Mouse (Mus musculus): ENCODE results near the gene Gm21663. TPM values are rescaled to one million over a fixed set of nuclear protein-coding genes. Genes with fewer than 3 reads are reported as not detected.
"Not testable (repeated sequence)": the region's sequence is repeated elsewhere in the genome, so short reads cannot be mapped to it uniquely, and the experiment has no call there.

Gm21663 gene
- not detected in 2 replicates for total RNA-seq (2014; fragmentation: Nextera tagmentation)
- total RNA-seq (2017), result not detected in 2 replicates
- polyA plus RNA-seq (2012), result not detected in 2 replicates

GRCm38 (mm10) chr5:25942281-25942680 lies at the start of gene Gm21663:
TSS of gene Gm21663 (minus strand) at chr5:25942381.
- not testable (repeated sequence) for H3K36me3 ChIP-seq (replicated peaks); H3K4me1 ChIP-seq (ENCODE audit: insufficient read depth, low read depth, low read length); ATAC-seq (ENCODE audit: extremely low read depth, insufficient number of reproducible peaks, low FRiP score, poor library complexity, severe bottlenecking); H3K4me3 ChIP-seq (ENCODE audit: low read depth, low read length); H3K9me3 ChIP-seq (replicated peaks); H3K27me3 ChIP-seq (ENCODE audit: insufficient read depth, low read length); DNase-seq (ENCODE audit: low spot score)

DNA sequence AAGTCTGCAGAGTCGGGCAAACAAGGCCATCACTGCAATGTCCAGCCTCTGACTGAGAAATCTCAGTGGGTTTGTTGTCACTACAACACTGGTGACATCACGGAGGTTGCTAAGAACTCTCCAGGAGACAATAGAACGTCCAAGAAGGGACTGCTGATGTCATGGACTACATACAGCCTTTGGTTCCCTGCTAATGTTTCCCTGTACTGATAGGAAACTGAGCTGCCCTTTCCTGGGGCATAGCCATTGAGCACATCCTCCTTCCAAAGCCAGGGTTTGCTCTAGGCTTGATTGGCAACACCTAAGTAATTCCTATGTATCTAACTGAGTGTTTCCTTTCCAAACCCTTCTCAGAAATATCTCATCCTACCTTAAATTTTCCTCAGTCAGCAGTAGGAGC lies 46.4 kb upstream of the Gm21663 start, which contains the start of gene Gm21698:
Gene Gm21698, minus strand, starts transcription at position 101 of the 400 bp plus-strand sequence.
- H3K9me3 ChIP-seq (replicated peaks); DNase-seq (ENCODE audit: low spot score); H3K4me1 ChIP-seq (ENCODE audit: insufficient read depth, low read depth, low read length); ATAC-seq (ENCODE audit: extremely low read depth, insufficient number of reproducible peaks, low FRiP score, poor library complexity, severe bottlenecking); H3K27me3 ChIP-seq (ENCODE audit: insufficient read depth, low read length); H3K4me3 ChIP-seq (ENCODE audit: low read depth, low read length); H3K36me3 ChIP-seq (replicated peaks): not testable (repeated sequence)

GRCm38 (mm10) chr5:25972563-25972962 lies 30.4 kb upstream of the Gm21663 start, which contains the start of gene Gm21680:
TSS of gene Gm21680 (minus strand) at chr5:25972663.
- not testable (repeated sequence) for H3K27me3 ChIP-seq (ENCODE audit: insufficient read depth, low read length); H3K4me1 ChIP-seq (ENCODE audit: insufficient read depth, low read depth, low read length); H3K36me3 ChIP-seq (replicated peaks); H3K4me3 ChIP-seq (ENCODE audit: low read depth, low read length); H3K9me3 ChIP-seq (replicated peaks); ATAC-seq (ENCODE audit: extremely low read depth, insufficient number of reproducible peaks, low FRiP score, poor library complexity, severe bottlenecking); DNase-seq (ENCODE audit: low spot score)

- H3K36me3 ChIP-seq (replicated peaks); ATAC-seq (ENCODE audit: extremely low read depth, insufficient number of reproducible peaks, low FRiP score, poor library complexity, severe bottlenecking): not testable (repeated sequence)
These were observed 14.9 kb upstream of the Gm21663 start for GRCm38 (mm10) chr5:25957050-25957449.

GRCm38 (mm10) chr5:25956611-25957010 lies 14.4 kb upstream of the Gm21663 start:
- not testable (repeated sequence) for H3K27me3 ChIP-seq (ENCODE audit: insufficient read depth, low read length); H3K4me3 ChIP-seq (ENCODE audit: low read depth, low read length); H3K36me3 ChIP-seq (replicated peaks); H3K4me1 ChIP-seq (ENCODE audit: insufficient read depth, low read depth, low read length); ATAC-seq (ENCODE audit: extremely low read depth, insufficient number of reproducible peaks, low FRiP score, poor library complexity, severe bottlenecking); H3K9me3 ChIP-seq (replicated peaks); DNase-seq (ENCODE audit: low spot score)

More at GRCm38 (mm10) chr5:25957050-25957449, 14.9 kb upstream of the Gm21663 start:
- not testable (repeated sequence) for DNase-seq (ENCODE audit: low spot score); H3K4me1 ChIP-seq (ENCODE audit: insufficient read depth, low read depth, low read length); H3K4me3 ChIP-seq (ENCODE audit: low read depth, low read length); H3K9me3 ChIP-seq (replicated peaks); H3K27me3 ChIP-seq (ENCODE audit: insufficient read depth, low read length)

DNA sequence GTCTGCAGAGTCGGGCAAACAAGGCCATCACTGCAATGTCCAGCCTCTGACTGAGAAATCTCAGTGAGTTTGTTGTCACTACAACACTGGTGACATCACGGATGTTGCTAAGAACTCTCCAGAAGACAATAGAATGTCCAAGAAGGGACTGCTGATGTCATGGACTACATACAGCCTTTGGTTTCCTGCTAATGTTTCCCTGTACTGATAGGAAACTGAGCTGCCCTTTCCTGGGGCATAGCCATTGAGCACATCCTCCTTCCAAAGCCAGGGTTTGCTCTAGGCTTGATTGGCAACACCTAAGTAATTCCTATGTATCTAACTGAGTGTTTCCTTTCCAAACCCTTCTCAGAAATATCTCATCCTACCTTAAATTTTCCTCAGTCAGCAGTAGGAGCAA lies 12.1 kb upstream of the Gm21663 start, which contains the start of gene Gm21671:
Gene Gm21671, minus strand, starts transcription at position 101 of the 400 bp plus-strand sequence.
- H3K36me3 ChIP-seq (replicated peaks); ATAC-seq (ENCODE audit: extremely low read depth, insufficient number of reproducible peaks, low FRiP score, poor library complexity, severe bottlenecking); H3K4me3 ChIP-seq (ENCODE audit: low read depth, low read length); H3K4me1 ChIP-seq (ENCODE audit: insufficient read depth, low read depth, low read length); DNase-seq (ENCODE audit: low spot score); H3K27me3 ChIP-seq (ENCODE audit: insufficient read depth, low read length); H3K9me3 ChIP-seq (replicated peaks): not testable (repeated sequence)

- DNase-seq (ENCODE audit: low spot score); H3K27me3 ChIP-seq (ENCODE audit: insufficient read depth, low read length); H3K4me1 ChIP-seq (ENCODE audit: insufficient read depth, low read depth, low read length); H3K4me3 ChIP-seq (ENCODE audit: low read depth, low read length); H3K9me3 ChIP-seq (replicated peaks); H3K36me3 ChIP-seq (replicated peaks); ATAC-seq (ENCODE audit: extremely low read depth, insufficient number of reproducible peaks, low FRiP score, poor library complexity, severe bottlenecking): not testable (repeated sequence)
These were observed 3.2 kb upstream of the Gm21663 start for GRCm38 (mm10) chr5:25945391-25945790.

- no peak overlapping the region for H3K4me3 ChIP-seq (ENCODE audit: low read depth, low read length)
- no peaks in the 10 kb centered on the region for H3K4me1 ChIP-seq (ENCODE audit: insufficient read depth, low read depth, low read length)
- H3K27me3 ChIP-seq (ENCODE audit: insufficient read depth, low read length), result peaks cover 17% of the 10 kb centered on the region
- DNase-seq (ENCODE audit: low spot score) (no peak), ATAC-seq (ENCODE audit: extremely low read depth, insufficient number of reproducible peaks, low FRiP score, poor library complexity, severe bottlenecking) (no peak)
- no peak for TF ChIP-seq POLR2AphosphoS5 (IDR thresholded peaks at IDR 0.05; ENCODE audit: insufficient replicate concordance, low read depth, low read length)
- TF ChIP-seq CTCF (IDR thresholded peaks at IDR 0.05; ENCODE audit: low read depth, low read length), result no peak
- TF ChIP-seq GATA2 (IDR thresholded peaks at IDR 0.05; ENCODE audit: borderline replicate concordance, low read depth, low read length), result no peak
- no peak for TF ChIP-seq GATA1 (IDR thresholded peaks at IDR 0.05; ENCODE audit: borderline replicate concordance, low read length)
- no peak for TF ChIP-seq TAL1 (conservative IDR thresholded peaks at IDR 0.05; ENCODE audit: low read depth, low read length)
- no peaks in the 10 kb centered on the region for H3K36me3 ChIP-seq (replicated peaks)
- H3K9me3 ChIP-seq (replicated peaks), result no peaks in the 10 kb centered on the region
These were observed 50.9 kb downstream of the Gm21663 start for GRCm38 (mm10) chr5:25891321-25891720.
